Mouse (Mus musculus) ES-E14 (cell line): ENCODE results near the gene Kat5.

Source experiments
- HCFC1 ChIP-seq: IDR thresholded peaks from 2 replicates; pipeline ENCODE4 v1.6.1; 2012; ENCODE audit warnings: low read length, inconsistent platforms, borderline replicate concordance; ENCODE audit not compliant: insufficient read depth
- ZC3H11A ChIP-seq: IDR thresholded peaks from 2 replicates; pipeline ENCODE4 v1.6.1; 2012; ENCODE audit warnings: low read depth, mild to moderate bottlenecking, inconsistent platforms, low read length, borderline replicate concordance

DNA sequence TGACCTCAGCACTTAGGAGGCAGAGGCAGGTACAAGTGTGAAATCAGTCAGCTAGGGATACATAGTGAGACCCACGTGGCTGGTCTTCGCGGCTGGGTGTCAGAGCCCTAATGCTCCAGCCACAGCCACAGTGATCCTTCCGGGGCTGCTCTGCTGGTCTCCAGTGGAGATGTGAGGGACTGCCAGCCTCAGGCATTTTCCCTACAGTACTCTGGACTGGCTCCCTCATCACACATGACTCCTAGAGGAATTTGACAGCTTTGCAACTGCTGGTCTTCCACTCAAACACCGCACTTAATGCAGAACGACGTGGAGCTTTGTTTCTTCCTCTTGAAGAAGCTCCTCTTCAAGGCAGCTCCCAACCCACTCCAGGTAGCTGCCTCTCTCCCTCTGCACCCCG lies 3.8 kb downstream of the Kat5 start:
- TF ChIP-seq HCFC1 = no peak
- TF ChIP-seq ZC3H11A = no peak
